Mouse (Mus musculus): Measurements from ENCODE around the gene Sumo1.

Sumo1 gene

DNA sequence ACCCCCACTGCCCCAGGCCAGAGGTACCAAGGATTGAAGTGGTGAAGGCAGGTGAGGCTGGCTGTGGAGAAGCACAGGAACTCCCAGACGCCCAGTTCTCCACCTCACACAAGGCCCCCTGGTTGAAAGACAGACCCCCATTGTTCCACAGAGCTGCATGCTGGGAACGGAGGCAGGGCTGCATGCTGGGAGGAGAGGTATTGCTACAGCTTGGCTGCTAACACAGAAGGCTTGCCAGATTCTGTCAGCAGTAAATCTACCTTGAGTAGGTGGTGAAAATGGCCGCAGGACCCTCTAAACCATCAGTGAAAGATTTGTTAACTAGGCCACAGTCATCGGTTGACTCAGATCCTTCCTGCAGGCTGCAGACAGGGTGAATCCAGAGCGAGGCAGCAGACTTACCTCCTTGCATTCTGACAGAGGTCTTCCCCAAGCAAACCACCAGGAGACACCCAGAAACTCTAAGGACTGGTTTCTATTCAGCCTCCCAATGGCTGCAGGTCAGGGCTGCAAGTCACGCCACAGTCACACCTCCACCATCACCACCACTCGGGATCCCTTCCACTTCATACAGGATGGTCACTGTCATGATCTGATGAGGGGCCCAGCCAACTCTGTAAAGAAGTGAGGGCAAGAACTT, 121.5 kb downstream of the Sumo1 start:
- DNase-seq (ENCODE audit: low spot score): no peak

DNA sequence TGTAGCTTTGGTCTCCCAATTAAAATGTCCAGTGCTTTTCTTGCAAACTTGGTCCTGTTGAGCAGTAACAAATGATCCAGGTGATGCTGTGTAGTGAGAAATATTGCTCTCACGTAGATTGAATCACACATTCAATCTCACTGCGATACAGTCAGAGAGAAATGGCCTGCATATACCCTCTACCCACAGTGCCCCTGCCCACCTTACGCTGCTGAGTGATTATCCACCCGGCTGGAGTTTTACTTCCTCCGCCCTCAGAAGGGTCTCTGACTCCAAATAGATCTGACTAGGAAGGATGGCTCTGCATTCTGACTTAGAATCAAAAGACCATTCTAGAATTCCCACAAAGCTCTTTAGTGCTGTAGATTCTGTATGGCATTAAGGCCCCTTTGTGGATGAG, 122.1 kb downstream of the Sumo1 start:
- no peak for DNase-seq (ENCODE audit: low spot score)

DNA sequence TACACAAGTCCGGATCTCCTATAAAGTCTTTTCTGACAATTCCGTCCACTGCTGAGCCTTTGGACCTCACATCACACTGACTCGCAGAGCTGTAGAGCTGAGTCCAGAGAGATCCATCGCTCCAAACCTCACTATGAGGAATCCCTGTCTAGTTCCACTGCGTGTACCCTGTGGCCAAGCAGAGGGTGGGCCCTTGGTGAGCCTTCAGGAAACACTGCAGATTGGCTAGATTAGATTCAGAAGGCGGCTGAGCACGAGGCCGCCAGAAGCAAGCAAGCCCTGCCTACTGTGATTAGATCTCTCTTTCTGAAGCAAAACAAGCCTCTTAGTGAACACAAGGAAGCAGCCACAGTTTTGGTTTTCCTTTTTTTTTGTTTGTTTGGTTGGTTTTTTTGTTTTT, 126.7 kb downstream of the Sumo1 start:
- DNase-seq (ENCODE audit: low spot score): no peak

DNA sequence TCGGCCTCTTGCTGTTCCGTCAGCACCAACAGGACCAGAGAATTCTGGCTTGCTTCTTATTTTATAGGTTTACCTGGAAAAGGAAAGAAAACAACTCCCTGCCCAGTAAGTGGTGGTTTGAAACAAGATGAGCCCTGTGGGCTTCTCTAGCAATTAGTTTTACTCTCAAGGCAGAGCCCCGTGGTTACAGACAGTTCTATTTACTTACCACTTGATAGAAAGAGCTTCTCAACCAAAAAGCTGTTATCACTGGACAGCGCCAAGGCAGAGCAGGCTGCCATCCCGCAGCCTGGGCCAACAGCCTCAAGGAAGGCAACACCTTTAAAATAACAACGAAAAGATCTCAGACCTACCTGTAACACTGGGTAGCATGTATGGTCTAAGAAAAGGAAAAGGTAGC, 128.4 kb downstream of the Sumo1 start:
- DNase-seq (ENCODE audit: low spot score): no peak

DNA sequence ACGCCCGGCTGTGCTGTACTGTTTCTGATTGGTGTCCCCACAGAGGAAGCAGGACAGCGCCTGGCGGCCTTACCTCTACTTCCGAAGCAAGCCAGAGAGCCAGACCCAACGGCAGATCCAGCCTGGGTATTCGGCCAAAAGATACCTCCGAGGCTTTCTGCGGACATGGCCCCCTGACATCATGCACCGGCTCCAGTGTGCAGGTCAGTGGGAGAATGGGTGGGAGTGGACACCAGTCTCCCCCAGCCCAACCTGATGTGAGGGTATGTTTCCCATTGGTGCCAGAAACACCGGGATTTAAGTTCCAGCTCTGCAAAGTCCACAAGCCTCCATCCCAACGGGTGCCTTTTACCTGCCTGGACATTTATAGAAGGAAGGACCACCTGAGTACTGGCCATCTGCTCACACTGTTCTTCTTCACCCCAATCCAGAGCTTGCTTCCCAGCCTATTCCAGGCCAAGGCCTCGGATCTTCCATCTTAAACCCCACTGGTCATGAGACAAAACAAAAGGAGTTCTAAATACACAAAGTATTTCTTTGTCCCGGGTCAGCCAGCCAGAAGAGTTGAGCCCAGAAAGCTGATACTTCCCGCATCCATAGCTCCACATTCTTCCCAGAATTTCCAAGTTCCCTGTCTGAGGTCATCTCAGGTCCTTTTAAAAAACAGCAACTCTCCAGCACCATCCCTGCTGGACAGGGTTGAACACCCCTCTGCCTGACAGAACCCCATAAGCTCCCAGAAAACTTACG, 129.2 kb downstream of the Sumo1 start:
- DNase-seq (ENCODE audit: low spot score): no peak

DNA sequence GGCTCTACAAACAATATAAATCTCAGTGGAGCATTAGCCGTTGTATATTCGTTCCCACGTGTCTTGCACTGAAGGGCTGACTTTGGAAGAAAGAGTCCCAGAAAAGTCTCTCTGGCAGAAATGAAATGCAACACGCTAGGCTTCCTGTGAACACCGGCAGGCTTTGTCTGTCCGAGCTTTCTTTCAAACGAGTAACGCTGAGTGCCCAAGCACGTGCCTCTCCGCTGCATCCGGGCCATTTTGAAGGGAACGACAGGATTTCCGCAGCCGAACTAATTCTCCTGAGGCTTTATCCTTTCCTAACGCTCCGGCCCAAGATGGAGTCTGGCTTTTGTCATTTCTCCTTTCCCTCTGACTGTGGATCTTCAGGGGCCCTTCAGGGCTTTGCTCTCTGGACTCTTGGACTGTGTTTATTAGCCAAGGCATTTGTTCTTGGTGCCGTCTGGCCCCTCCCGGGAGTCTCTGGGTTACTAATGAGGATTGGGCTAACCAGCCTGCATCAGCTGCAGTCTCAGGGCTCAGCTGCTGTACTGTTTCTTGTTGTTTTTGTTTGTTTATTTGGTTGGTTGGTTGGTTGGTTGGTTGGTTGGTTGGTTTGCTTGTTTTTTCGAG, 130.0 kb downstream of the Sumo1 start:
- DNase-seq (ENCODE audit: low spot score): no peak

DNA sequence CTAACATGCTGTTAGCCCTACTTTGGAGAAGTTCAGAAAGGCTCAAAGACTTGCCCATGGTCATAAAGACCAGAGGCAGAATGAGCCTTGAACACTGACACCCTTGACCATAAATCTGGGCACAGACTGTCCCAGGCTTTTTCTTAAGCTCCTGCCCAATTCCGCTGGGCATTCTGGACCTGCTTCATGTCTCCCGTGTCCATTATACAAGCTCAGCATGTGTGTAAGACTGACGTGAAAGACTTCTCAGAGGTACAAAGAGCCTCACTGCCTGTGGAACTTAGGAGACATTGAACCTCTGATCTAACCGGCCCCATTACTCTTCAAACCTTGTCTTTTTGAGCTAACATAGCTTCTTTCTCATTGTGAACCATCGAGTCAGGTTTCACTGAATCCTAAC, 132.3 kb downstream of the Sumo1 start:
- no peak for DNase-seq (ENCODE audit: low spot score)
